Mouse (Mus musculus) midbrain, embryonic 12.5 days (tissue): ENCODE data around the gene Scnm1. TPM values are rescaled to one million over a fixed set of nuclear protein-coding genes. Genes with fewer than 3 reads are reported as not detected.
"Not testable (repeated sequence)": the region's sequence is repeated elsewhere in the genome, so short reads cannot be mapped to it uniquely, and the experiment has no call there.

Experiments used
- ATAC-seq: fragments of 200-750 bp; cut with Nextera tagmentation; 2 replicates; pipeline ENCODE4 v1.8.0; 2017; ENCODE audit warnings: low read depth, moderate TSS enrichment, moderate library complexity; ENCODE audit not compliant: low FRiP score
- H3K27ac ChIP-seq: fragments of 300-500 bp; sonication (generic); replicated peaks from 2 replicates; pipeline ENCODE4 v1.5.1; 2016; ENCODE audit warnings: mild to moderate bottlenecking
- H3K27me3 ChIP-seq: fragments of 300-500 bp; sonication (generic); 2 replicates; pipeline ENCODE4 v1.6.1; 2016; ENCODE audit warnings: mild to moderate bottlenecking
- H3K36me3 ChIP-seq: fragments of 300-500 bp; sonication (generic); 2 replicates; pipeline ENCODE4 v1.6.1; 2016
- H3K4me1 ChIP-seq: fragments of 300-500 bp; sonication (generic); 2 replicates; pipeline ENCODE4 v1.6.1; 2016
- H3K4me2 ChIP-seq: fragments of 300-500 bp; sonication (generic); replicated peaks from 2 replicates; pipeline ENCODE4 v1.6.1; 2016; ENCODE audit warnings: mild to moderate bottlenecking, moderate library complexity
- H3K4me3 ChIP-seq: fragments of 300-500 bp; sonication (generic); 2 replicates; pipeline ENCODE4 v1.5.1; 2016; ENCODE audit warnings: mild to moderate bottlenecking
- H3K9ac ChIP-seq: fragments of 300-500 bp; sonication (generic); replicated peaks from 2 replicates; pipeline ENCODE4 v1.6.1; 2016; ENCODE audit warnings: mild to moderate bottlenecking, moderate library complexity
- H3K9me3 ChIP-seq: fragments of 300-500 bp; sonication (generic); 2 replicates; pipeline ENCODE4 v1.6.1; 2016; ENCODE audit warnings: mild to moderate bottlenecking
- WGBS: fragments of 180-500 bp; shearing (Covaris S2); methylation state at CpG from one replicate; pipeline ENCODE4 v1.1.7; 2016; 5-methylcytosine and 5-hydroxymethylcytosine counted together
- polyA plus RNA-seq: library from polyadenylated mRNA; unstranded; fragments of >200 nt; fragmentation: Nextera tagmentation; extraction: Ambion mirVana; gene quantifications from 2 replicates; pipeline ENCODE4 v1.2.1, GENCODE M21; 2016

Scnm1 gene
- polyA plus RNA-seq, 1 experiment from 2014 or later = 86.7 TPM

GRCm38 (mm10) chr3:95124972-95125371, 8.8 kb downstream of the Scnm1 start:
- H3K4me2 ChIP-seq = no peak overlapping the region
- 56% methylated on average over 5 of the region's 5 CpGs for WGBS
- H3K9ac ChIP-seq = no peak overlapping the region
- ATAC-seq = no peak
- H3K4me1 ChIP-seq = peaks cover 6% of the 10 kb centered on the region; the same call in 1 of the 2 replicates
- H3K36me3 ChIP-seq = peaks cover 49% of the 10 kb centered on the region
- no peaks in the 10 kb centered on the region for H3K9me3 ChIP-seq
- no peak overlapping the region for H3K27ac ChIP-seq
- H3K27me3 ChIP-seq = no peaks in the 10 kb centered on the region
- H3K4me3 ChIP-seq = no peak overlapping the region

- Histone ChIP-seq H3K27ac (no peak within 1 kb of the TSS), H3K4me2 (no peak within 1 kb of the TSS), H3K36me3 (peaks cover 49% of the 10 kb centered on the region), H3K4me3 (no peak within 1 kb of the TSS), H3K27me3 (no peaks in the 10 kb centered on the region), H3K4me1 (peaks cover 6% of the 10 kb centered on the region; the same call in 1 of the 2 replicates), H3K9me3 (no peaks in the 10 kb centered on the region), H3K9ac (no peak within 1 kb of the TSS)
- ATAC-seq = no peak
- 68% methylated on average over 6 of the region's 6 CpGs for WGBS
Measured at GRCm38 (mm10) chr3:95124246-95124645, 9.6 kb downstream of the Scnm1 start, which contains the start of gene Tmod4. Tmod4 (plus strand) TSS chr3:95124476.

GRCm38 (mm10) chr3:95121580-95121979, 12.2 kb downstream of the Scnm1 start:
- Histone ChIP-seq H3K4me2 (no peak overlapping the region), H3K27ac (no peak overlapping the region), H3K9me3 (no peaks in the 10 kb centered on the region), H3K36me3 (peaks cover 66% of the 10 kb centered on the region), H3K4me1 (peaks cover 6% of the 10 kb centered on the region; the same call in 1 of the 2 replicates), H3K9ac (no peak overlapping the region), H3K27me3 (no peaks in the 10 kb centered on the region), H3K4me3 (no peak overlapping the region)
- ATAC-seq = no peak
- WGBS = 83% methylated on average over 6 of the region's 6 CpGs

- peaks cover 74% of the 10 kb centered on the region for H3K36me3 ChIP-seq
Measured at GRCm38 (mm10) chr3:95117751-95118150, 16.1 kb downstream of the Scnm1 start.

GRCm38 (mm10) chr3:95112760-95113159, 21.1 kb downstream of the Scnm1 start:
- no peak overlapping the region for H3K4me3 ChIP-seq
- no peak overlapping the region for H3K27ac ChIP-seq
- WGBS = 92% methylated on average over 1 of the region's 1 CpGs
- peaks cover 26% of the 10 kb centered on the region for H3K36me3 ChIP-seq
- no peaks in the 10 kb centered on the region for H3K9me3 ChIP-seq
- peak overlapping the region; percentile 48 for H3K4me2 ChIP-seq
- no peak for ATAC-seq
- no peaks in the 10 kb centered on the region for H3K27me3 ChIP-seq
- H3K4me1 ChIP-seq = peaks cover 11% of the 10 kb centered on the region
- H3K9ac ChIP-seq = peak overlapping the region; percentile 37; the same call in 1 of the 2 replicates

More at GRCm38 (mm10) chr3:95117751-95118150, 16.1 kb downstream of the Scnm1 start:
- Histone ChIP-seq H3K9ac (0 out of 2 replicates have a peak overlapping the region, but pooled peaks have one; percentile 24), H3K27ac (no peak overlapping the region), H3K27me3 (no peaks in the 10 kb centered on the region), H3K4me1 (peaks cover 2% of the 10 kb centered on the region), H3K4me3 (no peak overlapping the region), H3K4me2 (no peak overlapping the region), H3K9me3 (no peaks in the 10 kb centered on the region)
- WGBS = 93% methylated on average over 2 of the region's 2 CpGs
- ATAC-seq = no peak

GRCm38 (mm10) chr3:95110911-95111726, 22.7 kb downstream of the Scnm1 start, which contains the start of gene Vps72:
Vps72 (plus strand) TSS chr3:95111022.
- Histone ChIP-seq H3K4me1 (peaks cover 11% of the 10 kb centered on the region), H3K27me3 (no peaks in the 10 kb centered on the region), H3K4me3 (peak within 1 kb of the TSS; percentile 83), H3K4me2 (peak within 1 kb of the TSS; percentile 48), H3K27ac (peak within 1 kb of the TSS; percentile 97), H3K9ac (peak within 1 kb of the TSS; percentile 89), H3K36me3 (peaks cover 14% of the 10 kb centered on the region), H3K9me3 (no peaks in the 10 kb centered on the region)
- under 1% methylated on average over 53 of the region's 54 CpGs for WGBS
- peak; percentile 75 for ATAC-seq

GRCm38 (mm10) chr3:95107898-95108297, 25.9 kb downstream of the Scnm1 start:
- no peak for ATAC-seq
- Histone ChIP-seq H3K4me2 (no peak overlapping the region), H3K36me3 (no peaks in the 10 kb centered on the region), H3K4me3 (no peak overlapping the region), H3K9me3 (no peaks in the 10 kb centered on the region), H3K9ac (no peak overlapping the region), H3K27ac (no peak overlapping the region), H3K4me1 (peaks cover 18% of the 10 kb centered on the region), H3K27me3 (no peaks in the 10 kb centered on the region)
- 75% methylated on average over 2 of the region's 2 CpGs for WGBS

GRCm38 (mm10) chr3:95107308-95107707, 26.5 kb downstream of the Scnm1 start:
- not testable (repeated sequence) for H3K9me3 ChIP-seq, H3K27ac ChIP-seq, H3K36me3 ChIP-seq, H3K9ac ChIP-seq, ATAC-seq, H3K27me3 ChIP-seq
- peaks cover 12% of the 10 kb centered on the region for H3K4me1 ChIP-seq
- H3K4me2 ChIP-seq = peak overlapping the region; percentile 61
- H3K4me3 ChIP-seq = peak overlapping the region; percentile 99; the same call in 1 of the 2 replicates

- WGBS = 0% methylated on average over 51 of the region's 51 CpGs
- peak within 1 kb of the TSS; percentile 80 for H3K27ac ChIP-seq
- peak within 1 kb of the TSS; percentile 97 for H3K9ac ChIP-seq
- H3K27me3 ChIP-seq = no peaks in the 10 kb centered on the region
- peak within 1 kb of the TSS; percentile 81 for H3K4me2 ChIP-seq
- peaks cover 13% of the 10 kb centered on the region for H3K4me1 ChIP-seq
- peak; percentile 83 for ATAC-seq
- H3K36me3 ChIP-seq = 0 out of 2 replicates have a peak, but pooled peaks cover 4% of the 10 kb centered on the region
- no peaks in the 10 kb centered on the region for H3K9me3 ChIP-seq
- H3K4me3 ChIP-seq = peak within 1 kb of the TSS; percentile 99
Measured at GRCm38 (mm10) chr3:95106338-95107117, 27.3 kb downstream of the Scnm1 start, which contains the start of gene Pip5k1a. Pip5k1a (minus strand) TSS chr3:95106930.

- H3K9ac ChIP-seq = peak overlapping the region; percentile 97
- H3K4me3 ChIP-seq = peak overlapping the region; percentile 99
- H3K9me3 ChIP-seq = no peaks in the 10 kb centered on the region
- H3K36me3 ChIP-seq = 0 out of 2 replicates have a peak, but pooled peaks cover 7% of the 10 kb centered on the region
- peak overlapping the region; percentile 81 for H3K4me2 ChIP-seq
- 3% methylated on average over 16 of the region's 16 CpGs for WGBS
- ATAC-seq = no peak; the same call in 1 of the 2 replicates
- no peaks in the 10 kb centered on the region for H3K27me3 ChIP-seq
- peaks cover 20% of the 10 kb centered on the region for H3K4me1 ChIP-seq
- H3K27ac ChIP-seq = peak overlapping the region; percentile 80
Measured at GRCm38 (mm10) chr3:95105586-95106337, 28.0 kb downstream of the Scnm1 start.

GRCm38 (mm10) chr3:95105121-95105520, 28.7 kb downstream of the Scnm1 start:
- no peaks in the 10 kb centered on the region for H3K9me3 ChIP-seq
- H3K9ac ChIP-seq = peak overlapping the region; percentile 97
- H3K4me3 ChIP-seq = peak overlapping the region; percentile 99
- peak overlapping the region; percentile 81 for H3K4me2 ChIP-seq
- peaks cover 20% of the 10 kb centered on the region for H3K4me1 ChIP-seq
- WGBS = 73% methylated on average over 4 of the region's 4 CpGs
- 0 out of 2 replicates have a peak, but pooled peaks cover 7% of the 10 kb centered on the region for H3K36me3 ChIP-seq
- ATAC-seq = no peak
- H3K27me3 ChIP-seq = no peaks in the 10 kb centered on the region
- no peak overlapping the region for H3K27ac ChIP-seq
